Mouse (Mus musculus): ENCODE measurements around the gene Cacna1h.

GRCm38 (mm10) chr17:25429886-25430285 lies 3.7 kb downstream of the Cacna1h start:
- TF ChIP-seq CTCF (IDR thresholded peaks at IDR 0.05; ENCODE audit: control insufficient read depth, insufficient read depth, low read length) (no peak), POLR2A (IDR thresholded peaks at IDR 0.05; ENCODE audit: borderline replicate concordance, control insufficient read depth, low read depth, low read length) (no peak)

All from bone marrow, adult 2 months (tissue).